Mouse (Mus musculus) left cerebral cortex, adult 18-20 months (tissue): ENCODE data around the gene Runx3. TPM values are rescaled to one million over a fixed set of nuclear protein-coding genes. Genes with fewer than 3 reads are reported as not detected.

Experiments used
- DNase-seq, 2 experiments: peaks; one replicate each; pipeline ENCODE4 v3.0.0; 2021 to 2022; ENCODE audit warnings: low spot score in 2 of 2, mixed read lengths in 1 of 2
- long read RNA-seq, 2 experiments: library from polyadenylated mRNA; stranded (forward); transcript quantifications; one replicate each; pipeline ENCODE4 v2.0.0; 2021
- total RNA-seq, 2 experiments: library from RNA; stranded (reverse); gene quantifications; 2 replicates each; pipeline ENCODE4 v1.2.3; 2021

Runx3 gene
- total RNA-seq, result under 1 TPM in 1 of 2 experiments, not detected in 1; 0.12 TPM
- long read RNA-seq, experiment 1, result 0 reads
- long read RNA-seq, experiment 2, result 0 reads

GRCm38 (mm10) chr4:135120342-135121100 lies at the start of gene Runx3:
Runx3 (plus strand) TSS chr4:135120652.
- no peak for DNase-seq

- DNase-seq, result no peak
Measured at GRCm38 (mm10) chr4:135072671-135073070, 47.8 kb upstream of the Runx3 start.

- no peak for DNase-seq
Measured at GRCm38 (mm10) chr4:135073523-135073922, 46.9 kb upstream of the Runx3 start.

- no peak for DNase-seq
Measured at GRCm38 (mm10) chr4:135074646-135075045, 45.8 kb upstream of the Runx3 start.

GRCm38 (mm10) chr4:135075360-135075759 lies 45.1 kb upstream of the Runx3 start:
- no peak for DNase-seq

- DNase-seq, result no peak
Measured at GRCm38 (mm10) chr4:135076611-135077010, 43.8 kb upstream of the Runx3 start.

GRCm38 (mm10) chr4:135077196-135077595 lies 43.3 kb upstream of the Runx3 start:
- no peak for DNase-seq

- peak in 1 of 2 experiments; percentile 3 for DNase-seq
Measured at GRCm38 (mm10) chr4:135079859-135080640, 40.4 kb upstream of the Runx3 start.

GRCm38 (mm10) chr4:135080641-135080920 lies 39.9 kb upstream of the Runx3 start:
- DNase-seq, result no peak

- DNase-seq, result no peak
Measured at GRCm38 (mm10) chr4:135083089-135083488, 37.4 kb upstream of the Runx3 start.

GRCm38 (mm10) chr4:135085077-135085853 lies 35.2 kb upstream of the Runx3 start:
- DNase-seq, result no peak

- DNase-seq, result no peak
Measured at GRCm38 (mm10) chr4:135090613-135091012, 29.8 kb upstream of the Runx3 start.

- DNase-seq, result no peak
Measured at GRCm38 (mm10) chr4:135092871-135093270, 27.6 kb upstream of the Runx3 start.

GRCm38 (mm10) chr4:135095693-135096092 lies 24.8 kb upstream of the Runx3 start:
- DNase-seq, result no peak

- no peak for DNase-seq
Measured at GRCm38 (mm10) chr4:135097910-135098891, 22.3 kb upstream of the Runx3 start.

- DNase-seq, result no peak
Measured at GRCm38 (mm10) chr4:135102019-135102740, 18.3 kb upstream of the Runx3 start.

GRCm38 (mm10) chr4:135102761-135103160 lies 17.7 kb upstream of the Runx3 start:
- DNase-seq, result no peak

- no peak for DNase-seq
Measured at GRCm38 (mm10) chr4:135103800-135104199, 16.7 kb upstream of the Runx3 start.

GRCm38 (mm10) chr4:135106968-135107367 lies 13.5 kb upstream of the Runx3 start:
- DNase-seq, result no peak

GRCm38 (mm10) chr4:135108666-135109065 lies 11.8 kb upstream of the Runx3 start:
- no peak for DNase-seq
